Mouse (Mus musculus): ENCODE measurements at regions not wholly inside any gene's neighbourhood (a gene's known extent, or its start where the extent isn't known, plus 50 kb on each side); places are given as distances from the start of the nearest gene placed in this dataset.

- DNase-seq (ENCODE audit: low spot score) = no peak
These were observed 56.5 kb upstream of the Tgfbr2 start for GRCm38 (mm10) chr9:116231351-116232311.

DNA sequence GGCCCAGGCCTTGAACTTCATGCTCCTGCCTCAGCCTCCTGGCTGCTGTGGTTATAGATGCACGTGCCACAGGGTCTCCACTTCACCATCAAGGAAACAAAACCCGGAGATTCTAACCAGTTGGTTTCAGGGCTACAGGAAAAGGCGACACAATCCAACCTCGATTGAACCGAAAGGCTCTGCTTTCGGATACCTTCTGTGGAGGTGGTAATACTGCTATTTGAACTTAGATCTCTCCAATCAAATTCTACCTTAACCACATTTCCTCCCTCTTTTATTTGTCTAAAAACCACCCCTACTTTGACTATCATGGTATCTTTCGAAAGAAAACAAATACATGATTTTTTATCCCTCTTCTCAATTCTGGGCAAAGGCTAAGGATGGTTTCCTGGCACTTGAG, 55.2 kb upstream of the Tgfbr2 start:
- no peak for DNase-seq (ENCODE audit: low spot score)

GRCm38 (mm10) chr9:116228443-116228842, 53.3 kb upstream of the Tgfbr2 start:
- no peak for DNase-seq (ENCODE audit: low spot score)

DNA sequence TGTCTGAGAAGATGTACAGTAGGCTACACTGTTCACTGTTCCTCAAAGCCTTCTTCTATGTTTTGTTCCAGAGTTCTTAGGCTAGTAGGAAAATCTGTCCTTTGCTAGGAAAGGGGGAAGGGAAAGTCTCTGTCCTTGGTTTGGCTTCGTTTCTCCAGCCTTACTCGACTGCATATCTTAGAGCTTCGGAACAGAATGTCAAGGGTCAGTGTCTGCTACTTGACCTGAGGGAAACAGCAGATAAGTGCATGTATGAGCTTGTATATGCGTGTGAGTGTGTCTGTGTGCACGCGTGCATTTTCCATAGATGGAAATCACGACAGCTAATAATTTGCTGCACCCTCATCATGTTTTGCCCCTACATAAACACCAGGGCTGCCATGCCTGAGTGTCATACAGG, 52.6 kb upstream of the Tgfbr2 start:
- no peak for DNase-seq (ENCODE audit: low spot score)
